Mouse (Mus musculus) R1 (cell line): Measurements from ENCODE around the gene Iqgap2.

Source experiments
- DNase-seq: peaks from one replicate; pipeline ENCODE4 v3.0.0-alpha.2; 2018; ENCODE audit warnings: low read depth, low spot score

Gene Iqgap2

GRCm38 (mm10) chr13:95584898-95585297 is 306.8 kb downstream of the Iqgap2 start:
- DNase-seq, result no peak

- DNase-seq, result peak; percentile 70
Measured at GRCm38 (mm10) chr13:95583237-95584189, 308.2 kb downstream of the Iqgap2 start.

- DNase-seq, result no peak
Measured at GRCm38 (mm10) chr13:95581850-95582249, 309.9 kb downstream of the Iqgap2 start.

- DNase-seq, result no peak
Measured at GRCm38 (mm10) chr13:95578016-95578697, 313.6 kb downstream of the Iqgap2 start.
